Mouse (Mus musculus) CH12.LX (cell line): Measurements from ENCODE around the gene S100a8.

Experiments used
- BHLHE40 ChIP-seq: IDR thresholded peaks from 2 replicates; pipeline ENCODE4 v1.6.1; 2011; ENCODE audit warnings: mild to moderate bottlenecking, low read depth, low read length, improper control_type of control experiment
- CTCF ChIP-seq, 2 experiments: IDR thresholded peaks in 1 of 2; conservative IDR thresholded peaks in 1 of 2; 2 replicates each; pipeline ENCODE4 v1.5.1; 2011 to 2012; ENCODE audit warnings: low read depth in 2 of 2, low read length in 2 of 2, improper control_type of control experiment in 1 of 2, inconsistent platforms in 1 of 2, mild to moderate bottlenecking in 1 of 2, moderate library complexity in 1 of 2
- E2F4 ChIP-seq: IDR thresholded peaks from 2 replicates; pipeline ENCODE4 v1.6.1; 2011; ENCODE audit warnings: low read depth, low read length, improper control_type of control experiment; ENCODE audit not compliant: insufficient replicate concordance
- HCFC1 ChIP-seq: IDR thresholded peaks from 2 replicates; pipeline ENCODE4 v1.6.1; 2012; ENCODE audit warnings: low read depth, mild to moderate bottlenecking, inconsistent platforms, low read length, improper control_type of control experiment
- JUND ChIP-seq: conservative IDR thresholded peaks from 2 replicates; pipeline ENCODE4 v1.6.1; 2011; ENCODE audit warnings: low read depth, low read length, improper control_type of control experiment
- POLR2A ChIP-seq: IDR thresholded peaks from 2 replicates; pipeline ENCODE4 v1.6.1; 2011; ENCODE audit warnings: low read depth, mild to moderate bottlenecking, improper control_type of control experiment, low read length
- RCOR1 ChIP-seq: conservative IDR thresholded peaks from 2 replicates; pipeline ENCODE4 v1.6.1; 2012; ENCODE audit warnings: low read depth, mild to moderate bottlenecking, inconsistent platforms, low read length, improper control_type of control experiment
- SMC3 ChIP-seq: IDR thresholded peaks from 2 replicates; pipeline ENCODE4 v1.6.1; 2011; ENCODE audit warnings: low read depth, low read length, improper control_type of control experiment
- ZKSCAN1 ChIP-seq: IDR thresholded peaks from 2 replicates; pipeline ENCODE4 v1.6.1; 2012; ENCODE audit warnings: low read depth, inconsistent platforms, low read length, improper control_type of control experiment, borderline replicate concordance

DNA sequence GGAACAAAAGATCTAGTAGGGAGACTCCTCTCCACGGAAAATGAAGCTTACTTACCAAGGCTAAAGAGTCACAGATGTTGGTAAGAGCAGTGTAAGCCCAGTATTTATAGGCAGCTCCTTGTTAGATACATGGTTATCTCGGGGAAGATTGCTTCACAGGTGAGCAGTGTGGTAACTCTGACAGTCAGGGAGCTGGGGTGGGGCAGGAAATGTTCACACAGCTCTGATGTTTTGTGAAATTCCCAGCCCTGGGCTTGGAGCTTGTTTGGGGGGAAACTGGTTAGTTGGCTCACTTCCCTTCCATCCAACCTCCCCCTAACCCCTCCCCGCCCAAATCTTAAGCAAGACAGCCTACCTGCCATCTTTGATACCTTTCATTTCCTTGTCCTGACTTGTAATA lies 26.8 kb downstream of the S100a8 start, which contains the start of gene S100a9:
- TF ChIP-seq POLR2A (no peak), CTCF (conservative IDR thresholded peaks at IDR 0.05 in 1 of 2, IDR thresholded peaks at IDR 0.05 in 1 of 2; ENCODE audit: low read depth in 2 of 2, low read length in 2 of 2) (no peak), BHLHE40 (no peak), HCFC1 (no peak), E2F4 (no peak), SMC3 (no peak), JUND (no peak), RCOR1 (no peak), ZKSCAN1 (no peak)
